Mouse (Mus musculus) small intestine, adult 10 weeks (tissue): ENCODE results near the gene Ift140. TPM values are rescaled to one million over a fixed set of nuclear protein-coding genes. Genes with fewer than 3 reads are reported as not detected.

ENCODE experiments used
- polyA plus RNA-seq: library from polyadenylated mRNA; stranded (reverse); fragments of 350-450 nt; fragmentation: Illumina TruSeq; extraction: RNeasy Lipid Tissue Mini Kit (QIAGEN cat#74804); gene quantifications from one replicate; pipeline ENCODE4 v1.2.3, GENCODE M21; 2014; ENCODE audit warnings: low replicate concordance

Gene Ift140
- 3.7 TPM for polyA plus RNA-seq

GRCm38 (mm10) chr17:25015655-25016291, at the start of gene Ift140, which contains the start of gene Cramp1l:
Gene Ift140, plus strand, starts transcription at chr17:25016085.
Gene Cramp1l, minus strand, starts transcription at chr17:25015788.

GRCm38 (mm10) chr17:25083444-25083931, 67.6 kb downstream of the Ift140 start, which contains the start of gene Tmem204:
Gene Tmem204, minus strand, starts transcription at chr17:25083591.

GRCm38 (mm10) chr17:25115664-25116432, 100.0 kb downstream of the Ift140 start, which contains the start of gene Telo2:
Gene Telo2, minus strand, starts transcription at chr17:25115967.

GRCm38 (mm10) chr17:25120406-25120805, 104.5 kb downstream of the Ift140 start, which contains the start of gene Ptx4:
Gene Ptx4, plus strand, starts transcription at chr17:25120760.

GRCm38 (mm10) chr17:25133275-25133698, 117.4 kb downstream of the Ift140 start, which contains the start of gene Clcn7:
Gene Clcn7, plus strand, starts transcription at chr17:25133391.

Other genes starting within 250 kb of the Ift140 start
- gene Meiob, start 211.8 kb upstream of the Ift140 start, polyA plus RNA-seq, result 1.4 TPM
- 13.4 TPM for gene Hagh, start 175.9 kb upstream of the Ift140 start, polyA plus RNA-seq
- gene Fahd1, start 165.7 kb upstream of the Ift140 start, polyA plus RNA-seq, result 510 TPM
- not detected for gene Igfals, start 150.1 kb upstream of the Ift140 start, polyA plus RNA-seq
- gene Nubp2, start 129.7 kb upstream of the Ift140 start, polyA plus RNA-seq, result 1.6 TPM
- not detected for gene Spsb3, start 129.4 kb upstream of the Ift140 start, polyA plus RNA-seq
- 1.1 TPM for gene Eme2, start 121.0 kb upstream of the Ift140 start, polyA plus RNA-seq
- gene Mrps34, start 121.0 kb upstream of the Ift140 start, polyA plus RNA-seq, result not detected
- gene Nme3, start 119.6 kb upstream of the Ift140 start, polyA plus RNA-seq, result 0.71 TPM
- 3.5 TPM for gene Mapk8ip3, start 79.1 kb upstream of the Ift140 start, polyA plus RNA-seq
- gene Jpt2, start 55.4 kb upstream of the Ift140 start, polyA plus RNA-seq, result 65.7 TPM
- gene Cramp1l, start 297 bp upstream of the Ift140 start, polyA plus RNA-seq, result 7.6 TPM
- gene Tmem204, start 67.5 kb downstream of the Ift140 start, polyA plus RNA-seq, result 2.1 TPM
- 0.11 TPM for gene Telo2, start 99.9 kb downstream of the Ift140 start, polyA plus RNA-seq
- gene Ptx4, start 104.7 kb downstream of the Ift140 start, polyA plus RNA-seq, result not detected
- gene Clcn7, start 117.3 kb downstream of the Ift140 start, polyA plus RNA-seq, result 2.5 TPM
- not detected for gene Ccdc154, start 146.4 kb downstream of the Ift140 start, polyA plus RNA-seq
- gene Gm38655, start 159.4 kb downstream of the Ift140 start, polyA plus RNA-seq, result not detected
- 14.3 TPM for gene BC003965, start 168.5 kb downstream of the Ift140 start, polyA plus RNA-seq
- gene Unkl, start 172.3 kb downstream of the Ift140 start, polyA plus RNA-seq, result 19.8 TPM
- 8.7 TPM for gene Gnptg, start 224.0 kb downstream of the Ift140 start, polyA plus RNA-seq
- 2.1 TPM for gene Tsr3, start 224.1 kb downstream of the Ift140 start, polyA plus RNA-seq
- 0.33 TPM for gene Baiap3, start 240.3 kb downstream of the Ift140 start, polyA plus RNA-seq